Mouse (Mus musculus): Measurements from ENCODE around the gene Sgk1.

DNA sequence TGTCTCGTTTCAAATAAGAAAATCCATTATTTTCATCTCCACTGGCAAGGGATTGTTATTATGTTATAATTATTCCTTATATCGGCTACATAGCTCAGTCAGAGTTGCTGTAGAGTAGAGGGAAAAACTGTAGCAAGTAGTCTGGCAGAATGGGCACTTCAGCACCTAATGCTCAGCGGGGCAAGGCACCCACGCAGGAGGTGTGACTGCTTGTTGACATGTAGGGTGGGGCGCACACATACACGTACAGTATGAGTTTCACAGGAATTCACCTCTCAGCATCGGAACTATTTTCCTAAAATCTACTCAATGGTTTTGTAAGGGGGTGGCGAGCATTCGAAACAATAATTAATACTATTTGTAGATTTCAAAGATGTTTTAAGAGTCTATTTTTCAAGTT is 28.4 kb downstream of the Sgk1 start:
- TF ChIP-seq POLR2A (IDR thresholded peaks at IDR 0.05; ENCODE audit: insufficient read length, low read depth) (no peak), TCF12 (IDR thresholded peaks at IDR 0.05; ENCODE audit: insufficient read depth, poor library complexity, severe bottlenecking) (no peak), MAX (IDR thresholded peaks at IDR 0.05; ENCODE audit: low read depth) (no peak), SRF (IDR thresholded peaks at IDR 0.05; ENCODE audit: control insufficient read depth, insufficient read length, low read depth) (no peak), MYOG (IDR thresholded peaks at IDR 0.05; ENCODE audit: control insufficient read depth in 1 of 3, insufficient read depth in 1 of 3, insufficient read length in 2 of 3, low read depth in 2 of 3) (no peak)

Data from myocyte (in vitro differentiated cells).